Mouse (Mus musculus) thymus, adult 2 months (tissue): ENCODE measurements at regions not wholly inside any gene's neighbourhood (a gene's known extent, or its start where the extent isn't known, plus 50 kb on each side); places are given as distances from the start of the nearest gene placed in this dataset.

Experiments
- CTCF ChIP-seq: fragments of 200-500 bp; IDR thresholded peaks from 2 replicates; pipeline ENCODE4 v1.5.1; 2012; ENCODE audit warnings: mild to moderate bottlenecking, control low read depth, low read length, moderate library complexity, borderline replicate concordance; ENCODE audit not compliant: control insufficient read depth, poor library complexity, insufficient read depth; ENCODE audit errors: extremely low read depth
- POLR2A ChIP-seq: fragments of 200-500 bp; IDR thresholded peaks from 2 replicates; pipeline ENCODE4 v1.6.1; 2012; ENCODE audit warnings: mild to moderate bottlenecking, low read length, control low read depth, moderate library complexity; ENCODE audit not compliant: control insufficient read depth, poor library complexity, insufficient read depth; ENCODE audit errors: extremely low read depth

DNA sequence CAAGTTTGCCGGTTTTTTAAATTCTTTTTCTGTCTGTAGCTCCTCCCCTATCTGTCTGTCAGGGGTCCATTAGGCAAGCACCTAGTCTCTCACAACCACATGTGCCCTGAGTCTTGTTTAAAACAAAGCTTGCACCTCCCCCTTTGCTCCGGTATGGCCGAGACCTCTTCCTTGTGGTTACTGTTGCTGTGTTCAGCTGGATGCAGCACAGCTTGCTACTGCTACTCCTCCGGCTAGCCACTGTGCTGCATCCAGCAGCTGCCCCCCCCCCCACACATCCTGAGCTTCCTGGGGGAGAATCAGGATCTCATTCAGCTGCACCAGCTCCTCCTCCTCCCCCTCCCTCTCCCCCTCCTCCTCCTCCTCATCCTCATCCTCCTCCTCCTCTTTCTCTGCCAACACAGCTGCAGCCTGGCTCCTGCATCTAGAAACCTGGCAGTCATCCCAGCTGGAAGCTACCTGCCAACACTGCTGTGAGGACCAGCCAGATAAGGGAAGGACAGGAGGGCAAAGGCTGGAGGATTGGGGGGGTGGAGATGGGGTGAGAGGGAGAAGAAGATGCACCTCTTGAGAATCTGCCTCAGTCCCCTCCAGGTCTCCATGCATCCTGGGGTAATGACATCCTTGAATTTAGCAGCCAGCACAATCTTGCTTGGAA is 114.8 kb upstream of the Tmem260 start:
- TF ChIP-seq CTCF (no peak), POLR2A (no peak)
